Mouse (Mus musculus): Measurements from ENCODE around the gene Pisd.
"Not testable (repeated sequence)": the region's sequence is repeated elsewhere in the genome, so short reads cannot be mapped to it uniquely, and the experiment has no call there.

DNA sequence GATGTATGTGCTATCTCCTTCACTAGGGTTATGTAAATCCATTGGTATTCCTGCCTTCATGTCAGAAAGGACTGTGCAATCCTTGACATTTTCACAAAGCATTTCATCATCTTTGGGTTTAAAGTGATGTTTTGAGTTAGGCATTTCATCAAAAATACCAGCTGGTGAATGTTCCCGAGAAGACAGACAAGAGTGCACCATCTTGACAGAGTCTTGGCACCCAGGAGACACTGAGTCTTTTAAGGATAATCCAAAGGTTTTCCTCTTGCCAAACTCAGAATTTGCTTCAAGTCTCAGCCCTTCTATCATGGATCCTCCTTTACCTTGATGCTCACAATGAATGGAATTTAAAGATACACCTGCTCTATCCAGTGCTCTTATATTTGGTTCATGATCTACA, 43.3 kb upstream of the Pisd start:
- not testable (repeated sequence) for TF ChIP-seq CTCF, POLR2A (IDR thresholded peaks at IDR 0.05; ENCODE audit: insufficient read depth, low read depth, low read length)
